In the genomic region with DNA sequence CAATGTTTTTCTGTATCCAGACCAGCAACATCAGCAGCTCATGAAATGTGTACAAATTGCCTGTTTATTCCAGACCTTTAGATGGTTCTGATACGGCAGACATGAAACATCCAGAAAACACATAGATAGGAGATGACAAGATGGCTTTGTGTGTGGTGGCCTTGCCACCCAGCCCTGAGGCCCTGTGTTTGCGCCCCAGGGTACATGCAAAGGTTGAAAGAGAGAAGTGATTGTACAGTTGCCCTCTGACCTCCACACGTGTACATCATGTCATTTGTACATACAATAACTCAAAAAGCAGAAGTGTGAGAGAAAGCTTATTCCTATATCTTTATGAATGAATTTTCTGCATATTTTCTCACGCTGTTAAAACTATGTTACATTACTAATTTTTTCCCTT, we compare ENCODE assay signal across 32 mouse cellular contexts. TPM values are rescaled to one million over a fixed set of nuclear protein-coding genes. Genes with fewer than 3 reads are reported as not detected.
A peak's percentile ranks its signal among the peaks of the same experiment; 100 is the strongest.
DNase-seq lines count a peak whose midpoint lies in the region; ATAC-seq and TF ChIP-seq lines count a peak whose summit lies in the region.
"Had no signal": no experiment of that assay in that cellular context is flagged by ENCODE, and none has a peak within 500 bp of the region (broad histone marks: within the 10 kb centered on the region; RNA-seq: fewer than 3 reads in every experiment).

No protein-coding gene starts in this region.

- DNase-seq in gastrocnemius, adult 2 months = no peak
- DNase-seq in gastrocnemius, postnatal 4 days (ENCODE audit: low spot score in 2 of 2) = no peak
- peak; percentile 20 for DNase-seq in 416B (ENCODE audit: low read depth)
- DNase-seq in splenic B cell, adult 2 months (ENCODE audit: low read depth, low spot score) = peak; percentile 68
- no peak for DNase-seq in frontal cortex, postnatal 10 days (ENCODE audit: low spot score in 2 of 2)
- no peak for DNase-seq in right cerebral cortex, postnatal 4 days
- DNase-seq: adrenal gland, adult 2 months; adrenal gland, postnatal 36 days; cerebellum, adult 18-20 months; cerebellum, postnatal 10 days; forebrain, postnatal 0 days; gastrocnemius, postnatal 25 days; heart, postnatal 14 days; kidney, adult 18-20 months; kidney, postnatal 36 days; layer of hippocampus, postnatal 36 days; liver, embryonic 13.5 days; lung, adult 18-20 months had no signal

- no peaks in the 10 kb centered on the region for H3K27me3 ChIP-seq in splenic B cell, adult 2 months (ENCODE audit: control insufficient read depth, insufficient read depth, low read length, poor library complexity, severe bottlenecking)
- H3K27me3 ChIP-seq: embryonic facial prominence, embryonic 15.5 days; forebrain, embryonic 12.5 days; limb, embryonic 15.5 days; liver, embryonic 13.5 days; neural tube, embryonic 13.5 days; stomach, embryonic 15.5 days had no signal

- ATAC-seq in megakaryocyte, adult 5-6 weeks (ENCODE audit: poor library complexity, severe bottlenecking) = peak; percentile 85
- ATAC-seq: activated CD4-positive, CD25-positive, alpha-beta regulatory T cell, adult 4 months; CD4-positive, CD25-positive, alpha-beta regulatory T cell, adult 4 months; forebrain, postnatal 0 days; hindbrain, embryonic 16.5 days; lung, postnatal 0 days; midbrain, embryonic 16.5 days had no signal

- H3K4me3 ChIP-seq in gastrocnemius, adult 2 months = no peak overlapping the region
- H3K4me3 ChIP-seq: embryonic facial prominence, embryonic 10.5 days; embryonic facial prominence, embryonic 15.5 days; forebrain, embryonic 12.5 days; hindbrain, embryonic 10.5 days; limb, embryonic 10.5 days; limb, embryonic 15.5 days; liver, embryonic 13.5 days; neural tube, embryonic 13.5 days; stomach, embryonic 15.5 days had no signal

- intact Hi-C loops in gastrocnemius, adult 2 months (cut with DNase I) = no loop called here

- H3K27ac ChIP-seq in gastrocnemius, adult 2 months = peak overlapping the region; percentile 74; the same call in 1 of the 2 replicates
- H3K27ac ChIP-seq: embryonic facial prominence, embryonic 10.5 days; embryonic facial prominence, embryonic 15.5 days; forebrain, embryonic 12.5 days; hindbrain, embryonic 10.5 days; limb, embryonic 10.5 days; limb, embryonic 15.5 days; liver, embryonic 13.5 days; neural tube, embryonic 13.5 days; stomach, embryonic 15.5 days had no signal

- no peaks in the 10 kb centered on the region for H3K36me3 ChIP-seq in splenic B cell, adult 2 months (ENCODE audit: control insufficient read depth, insufficient read depth, low read length, poor library complexity, severe bottlenecking)

- no peak for TF ChIP-seq CTCF in gastrocnemius, adult 2 months (IDR thresholded peaks at IDR 0.05)

RNA-seq across cellular contexts. Expression of gene P4ha1, which starts 10.3 kb away (rescaled TPM):
- total RNA-seq in gastrocnemius, adult 2 months (2021) = 10 to 100 TPM; 32.5 to 49.8 TPM
- 10 to 100 TPM; 39.2 to 41.0 TPM for total RNA-seq in gastrocnemius, postnatal 4 days (2021)
- 9.6 and 14.3 TPM in 2 replicates for total RNA-seq in megakaryocyte, adult 5-6 weeks (2015)
- total RNA-seq in megakaryocyte, adult 5-6 weeks (2017) = 19.2 and 25.0 TPM in 2 replicates

Comparison
In these comparisons a context has a peak if more than half of its experiments do, and no peak if none do; other contexts are left out.
1. DNase-seq: peak in 416B (single experiment) and splenic B cell, adult 2 months (single experiment); none in gastrocnemius, adult 2 months (single experiment), gastrocnemius, postnatal 4 days (0 of 2), frontal cortex, postnatal 10 days (0 of 2) and right cerebral cortex, postnatal 4 days (single experiment).